Comparison of ENCODE assay signal across 7 mouse cellular contexts in genomic region chr11:74981464-74981863, GRCm38 (mm10). TPM values are rescaled to one million over a fixed set of nuclear protein-coding genes. Genes with fewer than 3 reads are reported as not detected.
DNase-seq lines count a peak whose midpoint lies in the region; ATAC-seq and TF ChIP-seq lines count a peak whose summit lies in the region.

No protein-coding gene starts in this region.

- no peaks in the 10 kb centered on the region for H3K27me3 ChIP-seq in Patski

- no peak for ATAC-seq in Patski
- peak; percentile 88 for ATAC-seq in megakaryocyte-erythroid progenitor cell, adult 5-6 weeks (replicated peaks; ENCODE audit: low FRiP score, low TSS enrichment, poor library complexity, severe bottlenecking)

- H3K27ac ChIP-seq in left cerebral cortex, adult 2 months: no peak overlapping the region

- intact Hi-C loops in left cerebral cortex, adult 2 months (cut with DNase I): loop anchor here (1.0 to 5.0 kb wide), 3 partner anchors 184 to 311 kb away; partner anchors contain the start of gene Hic1

- DNase-seq in Patski (ENCODE audit: low read depth, low spot score): peak; percentile 34
- DNase-seq in cerebellum, adult 11-12 months: peak; percentile 44
- DNase-seq in frontal cortex, adult 2 months (ENCODE audit: extremely low spot score in 1 of 2, low spot score in 1 of 2): peak; percentile 45 to 82
- DNase-seq in induced T-regulatory cell, adult 2 months (ENCODE audit: low read depth): peak; percentile 85
- DNase-seq in left cerebral cortex, adult 2 months (ENCODE audit: extremely low spot score in 1 of 2, low spot score in 2 of 2): peak; percentile 61 to 78
- DNase-seq in spleen, adult 12 weeks (ENCODE audit: low spot score): peak; percentile 47

- peak; percentile 98 for TF ChIP-seq CTCF in Patski (IDR thresholded peaks at IDR 0.05)
- TF ChIP-seq CTCF in left cerebral cortex, adult 2 months (IDR thresholded peaks at IDR 0.05): peak; percentile 100

- in situ Hi-C loops in Patski (cut with MboI; ENCODE audit: low pct_unique_long_range_greater_than_20kb): loop anchor here (5.0 to 10.0 kb wide), 3 partner anchors 176 to 483 kb away; partner anchors contain the start of gene Tlcd2

- POLR2A ChIA-PET in Patski (lab: Charles Lee): no interaction called here

- CTCF ChIA-PET in Patski (lab: Charles Lee): interaction anchor here (0.8 to 2.1 kb wide), 19 partner anchors 8 to 198 kb away, joined by 3 to 18 read pairs (median 3); partner anchors contain the start of gene Hic1

- no peak overlapping the region for H3K4me3 ChIP-seq in left cerebral cortex, adult 2 months

RNA-seq across cellular contexts. Expression of gene Srr, which starts 55.7 kb away (rescaled TPM):
- polyA plus RNA-seq in Patski (2021): 28.5 TPM
- polyA plus RNA-seq in frontal cortex, adult 2 months (2012; rRNA removed): 61.0 and 62.9 TPM in 2 replicates
- total RNA-seq in left cerebral cortex, adult 2 months (2021): 10 to 100 TPM; 81.8 to 85.3 TPM
- 6.9 and 9.7 TPM in 2 replicates for total RNA-seq in megakaryocyte-erythroid progenitor cell, adult 5-6 weeks (2014; fragmentation: Nextera tagmentation)
- total RNA-seq in megakaryocyte-erythroid progenitor cell, adult 5-6 weeks (2017): 4.9 and 7.4 TPM in 2 replicates

RNA-seq across cellular contexts. Expression of gene Smg6, which starts 55.8 kb away (rescaled TPM):
- 20.5 TPM for polyA plus RNA-seq in Patski (2021)
- 27.9 and 35.9 TPM in 2 replicates for polyA plus RNA-seq in frontal cortex, adult 2 months (2012; rRNA removed)
- total RNA-seq in left cerebral cortex, adult 2 months (2021): 10 to 100 TPM; 30.9 to 32.6 TPM
- 39.9 and 41.6 TPM in 2 replicates for total RNA-seq in megakaryocyte-erythroid progenitor cell, adult 5-6 weeks (2014; fragmentation: Nextera tagmentation)
- total RNA-seq in megakaryocyte-erythroid progenitor cell, adult 5-6 weeks (2017): 41.3 and 49.0 TPM in 2 replicates

Comparison
In these comparisons a context has a peak if more than half of its experiments do, and no peak if none do; other contexts are left out.
1. DNase-seq: peak in every context shown above with its lines; median percentile 85 in induced T-regulatory cell, adult 2 months; 70 in left cerebral cortex, adult 2 months; 64 in frontal cortex, adult 2 months; 47 in spleen, adult 12 weeks; 44 in cerebellum, adult 11-12 months; 34 in Patski.
2. RNA of gene Srr, which starts 55.7 kb away (total RNA-seq): 81.8 to 85.3 TPM in left cerebral cortex, adult 2 months; 4.9 to 9.7 TPM in megakaryocyte-erythroid progenitor cell, adult 5-6 weeks; every median in the first group is over 4 times any median in the second.